Mouse (Mus musculus) small intestine, adult 2 months (tissue): ENCODE results near the gene Gtpbp10.

Experiments
- CTCF ChIP-seq: fragments of 200-500 bp; IDR thresholded peaks from 2 replicates; pipeline ENCODE4 v1.5.1; 2012; ENCODE audit warnings: low read depth, mild to moderate bottlenecking, control low read depth, inconsistent platforms, low read length, moderate library complexity, mixed read lengths; ENCODE audit not compliant: insufficient replicate concordance, insufficient read length; ENCODE audit errors: extremely low read depth
- POLR2A ChIP-seq: fragments of 200-500 bp; IDR thresholded peaks from 2 replicates; pipeline ENCODE4 v1.6.1; 2012; ENCODE audit warnings: low read depth, mild to moderate bottlenecking, control low read depth, inconsistent platforms, low read length, moderate library complexity

DNA sequence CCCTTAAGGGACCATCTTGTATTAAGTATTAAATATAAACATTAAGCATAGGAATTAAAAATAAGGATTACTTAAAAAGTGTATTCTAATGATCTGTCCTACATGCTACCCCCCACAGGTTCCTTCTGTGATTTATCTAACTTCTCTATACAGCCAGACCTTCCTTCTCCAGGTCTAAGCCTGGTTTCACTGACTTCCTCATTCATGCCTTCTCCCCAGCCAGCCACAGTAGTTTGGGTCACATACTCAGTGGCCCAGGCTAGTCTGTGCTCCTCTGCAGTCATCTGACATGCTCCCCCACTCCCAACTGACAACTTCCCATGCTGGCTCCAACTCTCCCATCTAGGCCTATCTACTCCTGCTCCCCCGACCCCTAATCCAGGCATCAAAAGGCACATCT is 8.2 kb downstream of the Gtpbp10 start:
- TF ChIP-seq CTCF (no peak), POLR2A (no peak)
